Mouse (Mus musculus) left cerebral cortex, adult 9 months (tissue): ENCODE results near the gene Parp14.
"Not testable (repeated sequence)": the region's sequence is repeated elsewhere in the genome, so short reads cannot be mapped to it uniquely, and the experiment has no call there.

Experiments used
- DNase-seq, 2 experiments: peaks; one replicate each; pipeline ENCODE4 v3.0.0; 2022; ENCODE audit warnings: low spot score in 2 of 2

The Parp14 gene

DNA sequence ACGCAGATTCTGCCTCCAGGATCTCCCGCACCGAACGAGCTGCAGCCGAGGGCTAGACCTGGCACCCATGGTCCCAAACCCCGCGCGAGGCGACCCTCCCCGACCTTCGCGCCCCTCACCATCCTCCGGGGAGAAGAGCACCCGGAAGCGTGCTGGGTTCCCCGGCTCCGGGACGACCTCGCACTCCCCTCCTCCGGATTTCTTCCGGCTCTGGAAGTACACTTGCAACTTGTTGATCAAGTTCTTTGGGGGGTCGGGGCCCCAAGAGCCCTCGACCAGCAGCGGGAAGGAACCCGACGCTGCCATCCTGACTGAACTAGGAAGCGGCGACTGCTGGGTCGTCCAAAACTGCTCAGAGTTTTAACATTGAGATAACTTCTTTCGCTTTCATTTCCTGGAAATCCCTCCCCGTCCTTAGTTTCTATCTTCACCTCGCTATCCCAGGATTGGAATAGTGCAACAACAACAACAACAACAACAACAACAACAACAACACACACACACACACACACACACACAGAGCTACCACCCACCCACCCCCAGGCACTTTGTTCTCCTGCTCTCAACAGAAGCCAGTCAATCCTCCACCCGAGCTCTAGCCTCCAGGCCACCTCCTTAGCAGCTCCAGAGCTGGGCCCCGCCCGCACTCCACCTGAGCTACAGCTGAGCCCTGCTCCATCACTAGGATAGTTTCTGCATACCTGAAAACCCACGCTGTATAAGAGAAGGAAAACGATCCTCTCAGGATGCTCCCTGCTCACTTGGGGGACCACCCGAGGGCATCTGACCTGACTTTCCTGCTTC, at the start of gene Parp14:
Parp14 (minus strand) TSS at position 497 of the 804 bp plus-strand sequence.
- DNase-seq, result no peak

DNA sequence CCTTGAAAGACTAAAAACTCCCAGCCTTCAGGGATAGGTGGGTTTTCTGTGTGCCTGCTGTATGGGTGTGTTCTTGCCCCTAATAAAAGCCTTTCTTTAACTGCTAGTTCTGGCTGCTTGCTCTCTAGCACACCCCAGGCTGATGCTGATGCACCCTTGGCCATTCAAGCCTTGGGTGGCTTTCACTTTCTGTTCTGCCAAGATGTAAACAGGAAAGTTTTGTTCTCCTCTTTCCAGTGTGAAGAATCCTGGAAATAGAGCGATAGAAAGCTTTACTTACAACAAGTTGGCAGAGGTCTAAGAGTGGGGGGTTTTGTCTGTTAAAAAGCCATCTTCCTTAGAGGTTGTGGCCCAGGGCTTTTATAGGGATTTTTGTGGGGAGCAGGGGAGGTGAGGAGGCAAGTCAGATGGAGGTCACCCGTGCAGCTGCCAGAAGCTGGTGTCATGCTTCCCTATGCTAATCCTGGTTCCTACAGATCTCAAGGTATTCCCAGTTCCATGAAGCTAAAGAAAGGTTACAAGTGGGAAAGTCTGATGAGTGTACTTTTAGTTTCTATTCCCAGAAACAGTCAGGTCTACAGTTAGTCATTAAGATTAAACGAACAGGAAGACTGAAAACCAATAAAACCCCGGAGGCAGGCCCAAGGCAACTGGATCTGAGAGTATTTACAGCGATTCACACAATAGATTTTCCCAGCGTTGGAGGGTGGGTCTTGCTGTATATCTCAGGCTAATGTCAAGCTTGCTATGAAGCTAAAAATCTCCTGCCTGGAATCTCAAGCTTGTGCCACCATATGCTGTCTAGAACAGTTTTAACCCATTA, 47.6 kb upstream of the Parp14 start:
- no peak for DNase-seq

- no peak for DNase-seq
These were observed 43.0 kb upstream of the Parp14 start for GRCm38 (mm10) chr16:35914301-35914700.

DNA sequence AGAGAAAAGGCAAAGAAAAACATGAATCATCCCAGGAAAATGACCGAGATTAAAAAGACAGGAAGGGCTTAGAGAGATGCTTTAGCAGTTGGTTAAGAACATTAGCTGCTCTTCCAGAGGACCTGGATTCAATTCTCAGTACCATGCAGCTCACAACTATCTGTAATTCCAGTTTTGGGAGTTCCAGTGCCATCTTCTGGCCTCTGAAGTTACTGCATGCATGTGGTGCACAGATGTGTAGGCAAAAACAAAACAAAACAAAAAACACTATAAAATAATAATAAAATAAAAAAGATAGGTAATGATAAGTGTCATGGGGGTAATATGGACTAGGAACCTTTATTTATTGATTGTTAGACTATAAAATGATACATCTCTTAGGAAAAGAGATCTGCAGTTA, 42.2 kb upstream of the Parp14 start:
- DNase-seq, result no peak

DNA sequence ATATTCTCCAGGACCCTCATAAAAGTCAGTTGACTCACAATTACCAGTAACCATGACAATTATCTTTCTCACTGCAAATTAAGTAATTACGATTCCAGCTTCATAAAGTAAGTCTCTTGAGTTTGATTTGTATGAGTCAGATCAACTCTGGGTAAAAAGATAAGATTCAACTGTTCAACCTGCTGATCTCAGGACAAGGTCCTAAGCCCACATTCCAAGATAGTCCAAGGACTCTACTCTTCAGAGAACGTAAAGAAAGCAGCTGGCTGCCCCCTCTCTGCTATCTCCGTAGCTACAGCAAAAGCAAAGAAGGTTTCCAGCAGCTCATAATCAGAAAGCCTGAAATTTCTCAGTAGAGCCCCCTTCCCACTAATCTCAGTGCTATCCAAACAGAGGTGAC, 40.1 kb upstream of the Parp14 start:
- no peak for DNase-seq

DNA sequence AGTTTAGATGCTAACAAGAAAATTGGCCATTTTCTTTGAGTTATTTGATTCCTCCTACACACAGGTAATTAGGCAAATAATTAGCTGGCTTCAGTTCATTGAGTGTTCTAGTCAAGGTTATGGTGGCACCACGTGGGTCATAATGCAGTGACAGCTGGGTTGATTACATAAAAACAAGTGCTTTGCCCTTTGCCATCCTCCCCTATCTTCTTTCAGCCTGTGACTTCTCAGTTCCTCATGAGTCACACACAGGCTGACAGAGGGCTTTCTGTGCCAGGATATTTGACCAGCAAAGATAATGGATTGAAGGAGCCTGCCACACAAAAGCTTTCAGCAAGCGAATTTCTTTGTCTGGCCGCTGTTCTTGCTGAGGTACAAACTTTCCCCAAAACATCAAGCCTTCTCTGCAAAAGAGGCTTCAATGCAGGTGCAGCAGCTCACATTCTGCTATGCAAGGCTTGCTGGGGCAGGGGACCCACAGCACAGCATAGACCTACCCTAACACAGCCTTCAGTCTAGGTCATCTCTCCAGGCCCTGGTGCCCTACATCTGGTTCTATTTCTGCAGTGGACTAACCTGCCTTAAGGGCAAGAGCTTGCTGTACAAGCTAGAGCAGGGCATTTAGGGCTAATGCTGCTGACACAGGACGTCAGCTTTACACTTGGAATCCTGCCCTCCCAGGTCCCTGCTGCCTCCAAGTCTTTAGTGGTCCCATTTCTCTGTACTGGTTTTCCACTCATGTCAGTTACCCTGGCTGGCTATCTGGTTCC, 36.3 kb upstream of the Parp14 start:
- DNase-seq, result no peak

- DNase-seq, result no peak
These were observed 35.5 kb upstream of the Parp14 start for GRCm38 (mm10) chr16:35906887-35907286.

- no peak for DNase-seq
These were observed 34.6 kb upstream of the Parp14 start for GRCm38 (mm10) chr16:35905819-35906485.

- DNase-seq, result no peak
These were observed 34.0 kb upstream of the Parp14 start for GRCm38 (mm10) chr16:35905355-35905754.

DNA sequence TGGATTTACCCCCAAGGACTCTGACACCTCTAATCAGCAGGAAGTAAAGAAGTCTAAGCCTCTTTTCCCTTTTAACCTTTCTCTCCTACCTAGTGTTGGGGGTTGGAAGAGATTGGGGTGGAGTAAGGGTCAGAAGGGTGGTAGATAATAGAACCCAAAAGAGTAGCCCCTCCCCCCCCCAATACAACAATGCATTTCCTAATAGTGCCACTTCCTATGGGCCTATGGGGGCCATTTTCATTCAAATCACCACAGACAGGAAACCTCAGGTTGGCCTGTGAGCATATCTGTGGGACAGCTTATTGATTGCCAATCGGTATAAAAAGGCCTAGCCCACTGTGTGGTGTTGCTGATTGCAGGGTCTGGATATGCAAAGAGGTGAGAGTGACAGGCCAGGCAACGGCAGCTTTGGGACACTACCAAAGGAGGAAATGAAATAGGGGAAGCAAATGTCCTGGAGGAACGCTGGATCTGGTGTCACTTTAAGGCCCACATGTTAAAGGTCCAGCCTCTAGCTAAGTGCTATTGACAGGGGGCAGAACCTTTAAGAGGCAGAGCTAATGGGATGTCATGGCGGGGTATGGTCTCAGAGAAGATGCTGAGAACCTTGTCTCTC, 32.9 kb upstream of the Parp14 start:
- DNase-seq, result no peak

DNA sequence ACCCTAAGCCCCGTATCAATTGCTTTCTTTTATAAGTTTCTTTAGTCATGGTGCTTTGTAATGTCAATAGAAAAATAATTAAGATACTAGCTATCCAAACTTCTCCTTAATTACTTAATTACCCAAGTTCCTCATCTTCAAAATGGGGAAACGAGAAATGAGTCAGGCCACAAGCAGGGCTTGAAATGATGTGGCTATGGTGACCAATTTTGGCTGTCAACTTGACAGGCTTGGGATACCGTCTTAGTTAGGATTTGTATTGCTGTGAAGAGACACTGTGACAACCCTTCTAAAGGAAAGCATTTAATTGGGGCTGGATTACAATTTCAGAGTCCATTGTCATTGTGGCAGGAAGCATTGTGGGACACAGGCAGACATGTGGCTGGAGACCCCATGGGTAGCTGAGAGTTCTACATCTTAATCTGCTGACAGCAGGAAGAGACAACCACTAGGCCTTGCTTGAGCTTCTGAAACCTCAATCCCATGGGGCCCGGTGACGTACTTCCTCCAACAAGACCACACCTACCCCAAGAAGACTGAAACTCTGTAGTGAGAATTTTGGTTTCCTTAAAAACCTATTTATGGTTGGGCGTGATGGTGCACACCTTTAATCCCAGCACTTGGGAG, 31.8 kb upstream of the Parp14 start:
- DNase-seq, result no peak

DNA sequence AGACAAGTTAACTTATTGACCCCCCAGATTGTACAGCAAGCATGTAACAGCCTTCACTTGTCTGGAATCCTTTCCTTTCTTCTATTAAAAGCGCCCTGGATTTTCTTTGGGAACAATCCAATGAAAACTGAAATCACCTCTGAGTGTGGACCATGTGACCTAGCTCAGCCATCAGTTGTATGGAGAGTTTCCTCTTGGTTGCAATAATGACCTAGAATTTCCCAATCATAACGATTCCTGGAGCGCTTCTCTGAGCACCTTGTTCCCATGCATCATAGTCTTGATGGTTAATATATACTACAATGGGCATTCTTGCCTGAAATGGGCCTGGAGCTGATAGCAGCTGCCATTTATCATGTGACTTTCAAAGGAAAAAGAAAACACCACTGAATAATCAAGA, 29.2 kb upstream of the Parp14 start:
- no peak for DNase-seq

- DNase-seq, result no peak
These were observed 23.7 kb upstream of the Parp14 start for GRCm38 (mm10) chr16:35894997-35895396.

DNA sequence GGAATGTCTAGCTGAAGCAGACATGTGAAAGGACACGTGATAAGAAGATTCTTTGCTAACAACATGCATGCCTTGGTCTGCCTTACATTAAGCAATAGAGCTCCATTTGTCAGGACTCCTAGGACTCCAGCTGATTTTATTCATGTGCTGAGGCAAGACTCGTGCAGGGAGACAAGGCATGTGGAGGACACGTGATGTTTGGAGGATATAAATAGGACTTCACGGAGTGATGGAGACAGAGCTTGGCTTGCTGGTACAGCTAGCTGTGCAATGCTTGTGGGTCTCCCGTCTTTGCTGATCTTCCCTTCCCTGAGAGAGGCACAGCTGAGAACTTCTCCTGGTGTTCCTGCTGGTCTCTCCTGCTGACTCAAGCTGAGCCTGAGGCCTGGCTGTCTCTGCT, 20.3 kb upstream of the Parp14 start:
- DNase-seq, result not testable (repeated sequence)

DNA sequence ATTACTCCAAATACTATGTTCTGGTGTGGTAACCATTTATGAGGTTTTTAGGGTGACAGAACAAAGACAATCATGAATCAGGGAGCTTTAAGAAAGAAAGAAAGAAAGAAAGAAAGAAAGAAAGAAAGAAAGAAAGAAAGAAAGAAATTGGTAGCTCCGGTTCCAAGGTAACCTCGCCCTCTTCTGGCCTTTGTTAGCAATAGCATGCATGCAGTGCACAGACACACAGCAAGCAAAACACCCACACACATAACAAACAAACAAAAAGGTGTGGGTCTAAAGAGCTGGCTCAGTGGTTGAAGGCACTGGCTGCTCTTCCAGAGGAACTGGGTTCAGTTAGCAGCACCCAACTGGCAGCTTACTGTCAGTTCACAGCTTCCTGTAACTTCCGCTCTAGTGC, 19.3 kb upstream of the Parp14 start:
- no peak for DNase-seq

- no peak for DNase-seq
These were observed 17.6 kb upstream of the Parp14 start for GRCm38 (mm10) chr16:35888910-35889309.

- no peak for DNase-seq
These were observed 16.8 kb upstream of the Parp14 start for GRCm38 (mm10) chr16:35888174-35888573.

DNA sequence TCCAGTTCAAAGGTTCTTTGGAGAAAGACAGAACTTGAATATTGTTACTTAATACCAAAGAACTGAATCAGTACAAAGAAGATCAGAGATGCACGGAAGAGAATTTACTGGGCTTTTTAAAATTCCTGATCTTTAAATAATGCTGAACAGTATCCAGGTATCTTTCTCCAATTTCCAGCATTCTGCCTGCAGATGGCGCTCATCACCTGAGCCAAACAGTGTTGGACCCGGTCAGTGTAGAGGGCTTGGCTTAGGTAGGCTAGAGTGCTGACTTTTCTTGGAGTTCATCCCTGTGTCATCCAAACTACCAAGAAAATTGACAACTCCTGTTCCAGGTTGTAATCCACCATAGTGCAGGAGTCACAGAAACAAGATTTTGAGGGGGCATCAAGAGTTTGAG, 3.1 kb upstream of the Parp14 start:
- DNase-seq, result peak in 1 of 2 experiments; percentile 30

GRCm38 (mm10) chr16:35872410-35873006, 1.2 kb upstream of the Parp14 start:
- no peak for DNase-seq

- no peak for DNase-seq
These were observed 554 bp upstream of the Parp14 start for GRCm38 (mm10) chr16:35871898-35872297.
